Mouse (Mus musculus) bone marrow, adult 2 months (tissue): ENCODE data around the gene Spata19.

Source experiments
- CTCF ChIP-seq: fragments of 200-500 bp; IDR thresholded peaks from 2 replicates; pipeline ENCODE4 v1.5.1; 2011; ENCODE audit warnings: low read length, control low read depth; ENCODE audit not compliant: control insufficient read depth, insufficient read depth
- POLR2A ChIP-seq: fragments of 200-500 bp; IDR thresholded peaks from 2 replicates; pipeline ENCODE4 v1.6.1; 2011; ENCODE audit warnings: low read depth, mild to moderate bottlenecking, control low read depth, low read length, borderline replicate concordance; ENCODE audit not compliant: control insufficient read depth

DNA sequence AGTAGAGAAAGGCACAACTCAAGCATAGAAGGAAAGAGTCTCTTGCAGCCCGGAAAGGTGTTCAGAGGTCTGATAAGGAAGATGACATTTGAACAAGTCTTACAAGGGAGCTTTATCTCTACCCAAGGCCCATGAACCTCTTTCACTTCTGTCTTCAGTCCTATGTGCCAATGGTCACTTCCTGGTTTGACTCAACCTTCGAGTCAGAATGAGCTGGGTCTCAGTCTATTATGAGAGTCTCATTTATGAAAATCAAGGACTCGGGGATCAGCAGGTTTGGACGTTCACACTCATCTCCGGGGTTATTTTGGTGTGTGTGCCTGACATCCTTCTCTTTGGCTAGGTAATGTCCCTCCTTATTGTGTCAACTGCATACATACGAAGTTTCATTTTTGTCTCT is 38.7 kb upstream of the Spata19 start:
- TF ChIP-seq POLR2A (no peak), CTCF (no peak)
